Mouse (Mus musculus): ENCODE results near the gene Tcp11l2.
A peak's percentile ranks its signal among the peaks of the same experiment; 100 is the strongest.

The Tcp11l2 gene

DNA sequence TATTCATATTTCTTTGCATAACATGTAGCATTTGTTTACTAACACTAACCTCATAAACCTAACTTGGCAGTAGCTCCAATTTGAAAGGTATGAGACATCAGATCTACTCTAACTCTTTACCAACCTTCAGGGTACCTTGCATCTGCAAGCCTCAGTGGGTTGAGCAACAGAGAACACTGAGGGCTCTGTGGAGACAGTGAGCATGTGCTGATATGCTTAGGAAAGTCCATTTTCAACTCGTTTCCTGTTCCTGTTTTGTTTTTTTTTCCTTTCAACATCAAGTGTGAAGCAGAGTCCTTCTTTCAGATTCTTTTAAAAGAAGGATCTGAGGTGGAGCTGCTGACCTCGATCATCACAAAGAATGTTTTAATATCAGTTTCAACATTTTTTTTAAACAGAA, 20.3 kb upstream of the Tcp11l2 start:
- no peak for DNase-seq (ENCODE audit: inconsistent age in 2 of 2, low spot score in 1 of 2)

DNA sequence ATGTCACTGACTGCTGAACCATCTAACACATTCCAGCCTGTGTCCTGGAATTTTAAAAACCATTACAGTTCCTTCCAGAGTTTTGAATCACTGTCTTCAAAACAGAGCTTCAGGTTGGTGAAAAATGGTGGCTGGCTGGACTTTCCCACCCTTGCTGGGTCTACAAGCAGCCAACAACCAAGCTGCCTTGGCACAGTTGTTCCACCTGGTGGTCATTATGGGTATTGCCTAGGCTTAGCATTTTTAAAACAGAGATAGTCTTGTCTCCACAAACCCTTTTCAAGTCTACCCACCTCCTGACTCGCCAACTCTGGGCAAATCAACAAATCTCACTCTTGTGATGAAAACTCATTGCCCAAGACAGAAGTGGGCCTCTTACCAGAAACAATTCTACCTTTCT, 17.9 kb upstream of the Tcp11l2 start:
- no peak for DNase-seq (ENCODE audit: inconsistent age in 2 of 2, low spot score in 1 of 2)

DNA sequence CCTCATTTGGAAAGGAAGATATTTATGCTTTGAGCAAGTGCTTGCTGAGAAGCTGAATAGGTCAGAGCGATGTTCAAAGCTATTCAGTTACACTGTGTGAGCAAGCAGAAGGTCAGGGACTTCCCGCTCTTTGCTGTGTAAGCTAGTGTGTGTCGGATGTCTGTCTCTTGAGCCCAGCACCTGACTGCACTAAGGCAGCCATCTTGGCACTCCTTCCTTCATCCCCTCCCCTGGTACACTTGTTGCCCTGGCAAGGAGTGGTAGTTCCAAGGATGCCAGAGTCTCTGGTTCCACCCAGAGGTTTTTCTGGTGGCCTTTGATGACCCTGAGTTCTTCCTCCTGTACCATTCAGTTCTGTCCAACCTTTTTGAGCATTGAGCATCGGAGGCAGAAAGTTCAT, 16.4 kb upstream of the Tcp11l2 start:
- no peak for DNase-seq (ENCODE audit: inconsistent age in 2 of 2, low spot score in 1 of 2)

DNA sequence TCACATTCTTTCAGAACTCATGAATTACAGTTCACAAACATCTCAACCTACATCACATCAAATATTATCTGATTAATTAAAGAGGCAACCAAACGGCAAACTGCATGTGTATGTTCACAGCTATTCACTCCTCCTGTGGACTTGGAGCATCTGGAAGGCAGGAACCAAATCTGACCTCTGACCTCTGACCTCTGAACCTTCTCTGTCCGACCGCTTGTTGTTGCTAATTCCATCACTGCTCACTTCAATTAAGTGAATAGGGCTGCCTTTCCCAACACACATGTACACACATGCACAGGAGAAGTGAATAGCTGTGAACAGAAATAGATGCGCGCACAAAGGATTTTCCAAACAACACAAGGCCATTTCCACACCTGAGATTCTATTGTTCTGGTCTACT, 14.3 kb upstream of the Tcp11l2 start:
- DNase-seq (ENCODE audit: inconsistent age in 2 of 2, low spot score in 1 of 2), result no peak

DNA sequence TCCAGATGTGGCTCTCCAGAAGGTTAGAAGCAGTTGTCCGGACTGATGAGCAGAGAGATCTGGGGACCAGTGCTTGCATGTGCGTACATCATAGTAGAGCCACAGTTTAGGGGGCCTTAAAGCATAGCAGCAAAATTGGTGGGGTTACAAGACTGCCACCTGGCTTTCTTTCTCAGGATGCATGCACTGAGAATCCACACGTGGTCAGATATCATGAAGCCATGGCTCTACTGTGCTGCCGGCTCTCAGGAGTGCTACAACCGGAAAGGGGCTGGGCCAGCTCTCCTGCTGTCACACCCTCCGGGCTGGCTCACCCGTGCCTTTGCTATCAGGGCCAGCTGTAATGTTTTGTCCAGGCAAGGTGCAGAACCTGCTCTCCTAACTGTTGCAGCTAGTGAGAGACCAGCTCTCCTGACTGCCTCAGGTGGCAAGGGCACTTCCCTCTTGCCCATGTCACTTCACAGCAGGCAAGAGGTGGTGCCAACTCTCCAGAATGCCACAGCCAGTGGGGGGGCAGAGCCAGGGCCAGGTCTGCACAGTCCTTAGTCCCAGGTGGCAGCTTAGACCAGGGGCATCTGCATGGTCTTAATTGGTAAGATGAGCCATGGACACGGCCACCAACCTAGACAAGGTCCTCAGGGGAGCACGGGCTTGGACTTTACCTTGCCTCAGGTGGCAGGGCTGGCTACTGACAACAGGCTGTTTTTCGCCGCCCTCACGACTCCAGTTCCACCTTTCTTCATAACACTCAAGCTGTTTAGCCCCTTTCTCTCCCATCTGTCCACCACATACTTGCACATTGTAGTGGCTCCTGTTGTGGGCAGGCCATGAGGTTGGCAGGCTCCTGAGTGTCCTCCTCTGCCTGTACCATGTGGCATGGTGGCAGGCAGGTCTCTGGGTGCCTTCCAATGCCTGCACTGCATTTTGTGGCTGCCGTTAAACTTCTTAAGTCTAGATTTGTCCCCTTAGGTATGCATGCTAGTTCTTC, 13.6 kb upstream of the Tcp11l2 start:
- no peak for DNase-seq (ENCODE audit: inconsistent age in 2 of 2, low spot score in 1 of 2)

DNA sequence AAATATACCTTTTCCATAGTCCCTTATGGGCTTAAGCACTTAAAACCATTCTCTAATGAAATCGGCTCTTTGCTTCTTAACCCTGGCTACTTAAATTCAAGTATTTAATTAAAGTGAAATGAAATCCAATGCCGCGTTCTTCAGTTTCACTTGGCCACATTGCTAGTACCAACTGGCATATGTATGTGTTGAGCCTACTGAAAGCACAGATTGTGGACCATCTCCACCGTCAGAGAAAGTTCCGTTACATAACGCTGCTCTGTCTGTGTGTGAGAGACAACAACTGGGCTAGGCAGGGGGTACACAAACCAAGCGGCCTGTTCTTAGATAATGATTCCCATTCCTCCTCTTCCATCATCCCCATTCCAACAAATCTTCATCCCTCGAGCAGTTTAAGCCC, 12.0 kb upstream of the Tcp11l2 start:
- DNase-seq (ENCODE audit: inconsistent age in 2 of 2, low spot score in 1 of 2), result no peak

DNA sequence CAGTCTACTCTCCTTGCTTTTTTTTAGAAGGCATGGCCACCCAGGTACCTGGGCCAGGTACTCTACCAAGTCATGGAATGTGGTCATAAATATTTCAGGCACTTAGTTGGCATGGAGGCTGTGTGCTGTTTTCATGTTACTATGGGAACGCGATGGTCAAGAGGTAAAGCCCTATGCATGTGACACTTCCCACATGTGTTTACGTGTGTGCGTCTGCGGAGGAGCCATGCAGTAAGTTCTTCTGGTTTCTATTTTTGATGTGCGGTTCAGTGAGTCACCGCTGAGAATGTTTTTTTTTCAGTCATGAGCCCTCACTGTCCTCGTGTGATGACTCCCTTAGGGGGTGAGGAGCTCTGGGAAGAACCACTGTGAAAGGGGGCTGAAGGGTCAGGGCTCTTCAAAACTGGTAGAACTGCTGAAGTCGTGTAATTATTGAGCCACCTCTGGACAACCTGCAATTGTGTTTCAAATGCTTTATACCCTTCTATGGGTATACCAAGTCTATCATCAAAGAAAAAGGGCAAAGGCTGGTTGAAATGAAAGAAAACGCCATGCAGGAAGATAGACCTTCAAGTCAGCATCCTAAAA, 5.3 kb upstream of the Tcp11l2 start:
- DNase-seq (ENCODE audit: inconsistent age in 2 of 2, low spot score in 1 of 2), result peak; percentile 35 to 45

DNA sequence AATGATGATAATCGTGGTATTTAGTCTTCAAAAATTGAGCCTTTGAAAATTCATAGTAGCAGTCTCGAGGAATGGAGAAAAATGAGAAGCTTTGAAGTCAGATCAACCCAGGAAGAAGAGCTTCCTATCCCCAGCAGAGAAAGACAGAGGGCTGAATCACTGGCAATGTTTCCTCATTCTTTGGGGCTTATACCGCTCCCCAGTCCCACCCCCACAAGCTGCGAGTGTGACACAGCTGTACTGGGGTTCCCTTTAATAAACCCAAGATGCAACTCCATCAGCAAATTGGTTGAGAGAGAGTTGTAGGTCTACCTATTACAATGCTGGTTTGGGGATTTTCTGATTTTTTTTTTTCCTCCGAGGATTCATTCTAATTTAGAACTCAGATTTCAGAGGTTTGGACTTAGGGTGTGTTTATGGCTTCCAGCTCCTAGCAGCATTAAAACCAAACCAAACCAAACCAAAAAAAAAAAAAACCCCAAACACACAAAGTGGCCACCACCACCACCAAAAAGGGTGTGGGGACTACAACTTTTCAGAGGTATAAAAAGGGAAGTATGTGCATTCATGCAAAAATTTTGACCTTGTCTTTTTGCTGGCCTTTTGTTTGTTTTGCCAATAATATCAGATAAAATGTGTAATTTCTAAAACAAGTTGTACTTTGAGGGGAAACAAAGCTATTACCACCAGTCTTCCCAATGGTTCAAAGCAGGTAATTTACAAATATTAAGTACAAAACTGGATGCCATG, 2.6 kb upstream of the Tcp11l2 start:
- no peak for DNase-seq (ENCODE audit: inconsistent age in 2 of 2, low spot score in 1 of 2)

DNA sequence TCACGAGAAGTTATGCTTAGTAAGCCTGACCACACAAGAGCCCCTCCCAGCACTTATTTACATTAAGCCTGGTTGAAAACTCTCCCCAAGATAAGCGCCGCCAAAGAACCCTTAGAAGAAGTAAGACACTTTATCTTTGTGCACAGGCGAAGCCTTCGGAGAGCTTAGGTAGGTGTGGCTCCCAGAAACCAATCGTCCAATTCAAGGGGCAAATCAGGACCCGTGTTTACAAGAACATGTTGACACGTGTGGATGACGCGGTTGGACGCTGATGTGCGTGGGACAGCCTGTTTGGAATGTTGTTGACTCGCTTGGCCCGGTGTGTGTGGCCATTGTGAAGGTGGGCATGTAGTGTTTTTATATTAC, 414 bp upstream of the Tcp11l2 start:
- DNase-seq (ENCODE audit: inconsistent age in 2 of 2, low spot score in 1 of 2), result no peak

DNA sequence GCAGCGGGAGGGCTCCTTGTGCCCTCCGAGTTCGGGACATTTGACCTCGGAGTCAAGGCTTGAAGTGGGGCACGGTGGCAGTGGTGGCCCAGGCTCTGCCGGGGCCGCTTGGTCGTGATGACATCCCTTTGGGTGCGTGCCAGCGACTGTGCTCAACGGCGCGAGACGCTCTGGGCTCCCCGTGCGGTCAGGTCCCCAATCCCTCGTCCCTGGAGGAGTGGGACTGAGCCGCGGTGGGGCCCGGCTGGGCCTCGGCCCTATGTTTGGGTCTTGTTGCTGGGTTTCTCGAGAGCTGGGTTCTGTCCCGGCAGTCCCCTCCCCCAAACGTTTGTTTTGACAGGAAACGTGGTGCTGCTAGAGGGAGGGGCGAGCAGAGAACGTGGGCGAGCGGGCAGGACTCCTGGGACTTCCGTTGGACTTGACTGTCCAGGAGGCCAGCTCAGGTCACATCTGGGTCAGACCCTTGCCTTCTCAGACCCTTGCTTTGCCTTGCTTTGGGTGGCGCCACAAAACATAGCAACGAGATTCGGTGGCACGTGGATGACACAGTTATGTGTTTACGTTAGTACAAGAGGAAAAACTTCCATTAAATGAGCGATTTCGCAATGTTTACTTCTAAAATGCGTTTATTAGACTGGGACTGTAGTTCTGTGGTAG, 773 bp downstream of the Tcp11l2 start:
- peak; percentile 87 to 96 for DNase-seq (ENCODE audit: inconsistent age in 2 of 2, low spot score in 1 of 2)

DNA sequence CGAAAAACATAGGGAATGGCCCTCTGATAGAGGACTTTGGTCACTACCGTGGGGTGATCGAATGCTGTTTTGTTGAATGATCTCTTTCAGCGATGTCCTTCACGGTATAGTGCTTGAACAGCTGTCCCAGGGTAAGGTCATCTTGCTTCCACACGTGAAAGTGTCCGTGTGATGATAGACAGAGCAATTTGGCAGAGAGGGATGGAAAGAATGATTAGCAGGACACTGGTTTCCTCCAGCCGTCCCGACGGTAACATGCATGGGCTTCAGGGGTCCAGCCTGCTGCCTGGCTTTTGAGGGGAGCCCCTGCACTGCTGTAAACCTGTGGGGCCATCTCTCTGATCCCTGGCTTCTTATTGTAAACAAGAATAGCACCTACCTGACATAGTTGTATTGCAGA, 2.3 kb downstream of the Tcp11l2 start:
- peak in 1 of 2 experiments; percentile 37 for DNase-seq (ENCODE audit: inconsistent age in 2 of 2, low spot score in 1 of 2)

DNA sequence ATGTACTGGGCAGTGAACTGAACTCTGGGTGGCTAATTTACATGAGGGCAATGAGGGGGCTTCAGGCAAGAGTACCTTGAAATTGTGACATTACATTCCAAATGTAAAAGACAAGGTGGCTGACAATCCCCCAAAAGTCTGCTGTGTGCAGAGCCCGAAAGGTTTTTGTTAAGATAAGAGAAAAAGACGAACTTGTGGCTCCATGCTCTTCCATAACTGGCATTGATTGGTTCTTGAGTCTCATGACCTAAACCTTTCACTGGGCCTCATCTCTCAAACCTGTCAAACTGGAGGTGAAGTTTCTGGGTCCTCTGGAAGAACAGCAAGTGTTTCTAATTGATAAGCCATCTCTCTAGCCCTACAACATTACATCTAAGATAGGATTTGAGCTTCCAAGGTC, 3.1 kb downstream of the Tcp11l2 start:
- no peak for DNase-seq (ENCODE audit: inconsistent age in 2 of 2, low spot score in 1 of 2)

DNA sequence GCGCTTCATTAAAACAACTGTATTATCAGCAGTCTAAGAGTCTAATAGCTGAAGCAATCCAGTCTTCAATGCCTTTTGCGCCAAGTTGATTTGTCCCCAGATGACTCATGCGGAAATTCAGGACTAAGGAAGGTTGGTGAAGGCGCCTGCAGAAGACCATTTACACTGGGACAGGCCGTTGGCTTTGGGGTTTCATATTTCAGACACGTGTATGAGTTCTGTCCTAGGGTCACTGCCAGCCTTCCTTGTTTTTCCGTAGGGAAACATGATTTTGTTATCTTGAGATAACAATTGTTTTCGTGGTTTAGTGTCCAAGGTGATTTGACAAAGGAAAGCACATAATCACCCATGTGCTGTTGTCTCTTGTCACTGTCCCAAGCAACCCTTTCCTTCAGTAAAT, 4.8 kb downstream of the Tcp11l2 start:
- DNase-seq (ENCODE audit: inconsistent age in 2 of 2, low spot score in 1 of 2), result peak in 1 of 2 experiments; percentile 71

DNA sequence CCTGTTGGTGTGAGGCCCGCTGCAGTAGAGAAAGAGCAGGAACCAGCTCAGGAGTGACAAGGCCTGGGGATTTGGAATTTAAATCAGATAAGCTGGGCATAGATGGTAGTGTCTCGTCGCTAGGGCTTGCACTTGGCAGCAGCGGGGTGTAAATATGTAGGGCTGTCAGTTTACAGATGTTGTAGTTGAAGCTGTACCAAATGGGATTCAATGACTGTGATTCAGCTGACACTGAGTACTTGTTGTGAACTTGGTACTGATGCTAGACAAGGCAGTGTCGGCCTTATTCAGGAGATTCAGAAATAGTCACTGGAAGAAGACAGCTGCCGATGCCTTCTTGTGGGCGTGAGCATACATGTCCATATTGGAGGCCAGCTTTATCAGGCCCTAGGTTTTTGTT, 5.8 kb downstream of the Tcp11l2 start:
- DNase-seq (ENCODE audit: inconsistent age in 2 of 2, low spot score in 1 of 2), result no peak

DNA sequence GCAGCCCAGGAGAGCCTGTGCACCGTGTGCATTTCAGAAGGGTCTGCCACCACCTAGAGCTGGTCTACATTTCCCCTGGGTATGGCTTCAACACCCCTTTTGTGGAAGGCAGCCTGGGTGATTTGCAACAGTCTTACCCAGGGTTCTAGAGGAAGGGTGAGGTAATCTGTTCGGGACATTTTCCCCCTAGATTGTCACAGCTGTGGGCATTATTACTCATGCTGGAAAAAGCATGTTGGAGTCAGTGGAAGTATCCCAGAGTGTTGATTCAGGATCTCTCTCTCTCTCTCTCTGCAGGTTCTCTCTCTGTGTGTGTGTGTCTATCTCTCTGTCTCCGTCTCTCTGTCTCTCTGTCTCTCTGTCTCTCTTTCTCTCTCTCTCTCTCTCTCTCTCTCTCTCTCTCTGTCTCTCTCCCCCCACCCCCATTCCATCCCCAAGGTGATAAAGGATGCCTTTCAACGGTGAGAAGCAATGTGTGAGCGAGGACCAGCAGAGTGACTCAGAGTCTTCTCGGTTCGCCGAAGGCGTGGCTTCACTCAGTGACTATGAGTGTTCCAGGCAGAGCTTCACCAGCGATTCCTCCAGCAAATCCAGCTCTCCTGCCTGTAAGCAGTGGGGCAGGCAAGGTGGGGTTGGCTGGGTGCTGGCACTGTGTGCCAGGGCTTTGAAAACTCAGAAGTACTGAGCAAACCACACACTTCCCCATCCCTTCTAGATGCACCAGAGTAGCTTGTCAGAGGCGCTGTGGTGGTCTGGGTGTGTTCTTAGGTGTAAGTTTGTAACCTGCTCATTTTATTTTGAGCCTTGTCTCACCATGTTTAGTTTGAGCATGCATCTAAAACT, 8.2 kb downstream of the Tcp11l2 start:
- no peak for DNase-seq (ENCODE audit: inconsistent age in 2 of 2, low spot score in 1 of 2)

DNA sequence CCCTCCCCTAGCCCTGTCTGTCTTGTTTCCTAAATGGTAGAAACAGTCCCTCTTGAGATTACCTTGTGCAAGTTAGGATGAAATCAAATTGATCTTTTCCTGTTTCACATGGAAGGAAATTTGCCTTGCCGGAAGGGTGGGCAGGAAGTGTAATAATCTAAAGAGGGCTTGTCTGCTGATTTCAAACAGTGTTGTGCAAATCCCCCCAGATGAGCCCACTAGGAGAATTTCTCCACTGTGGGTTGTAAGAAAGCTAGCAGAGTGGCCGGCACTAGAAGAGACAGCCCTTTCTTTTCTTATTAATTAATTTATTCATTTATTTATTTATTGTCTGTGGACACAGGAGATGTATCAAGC, 8.8 kb downstream of the Tcp11l2 start:
- DNase-seq (ENCODE audit: inconsistent age in 2 of 2, low spot score in 1 of 2), result no peak

DNA sequence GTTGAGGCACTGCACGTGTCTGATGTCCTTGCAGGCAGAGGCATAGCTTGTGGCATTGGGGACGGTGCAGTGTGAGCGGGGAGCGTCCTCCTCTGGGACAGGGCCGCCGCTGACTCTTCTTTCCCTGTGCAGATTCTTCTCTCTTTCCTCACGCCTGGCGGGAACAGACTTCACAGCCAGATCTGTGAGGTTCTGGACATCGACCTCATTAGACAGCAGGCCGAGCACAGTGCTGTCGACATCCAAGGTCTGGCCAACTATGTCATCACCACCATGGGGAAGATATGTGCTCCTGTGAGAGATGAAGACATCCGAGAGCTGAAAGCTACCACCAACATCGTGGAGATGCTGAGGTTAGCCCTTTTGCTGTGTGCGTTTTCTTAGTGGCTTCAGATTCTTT, 14.5 kb downstream of the Tcp11l2 start:
- DNase-seq (ENCODE audit: inconsistent age in 2 of 2, low spot score in 1 of 2), result peak; percentile 62 to 88

DNA sequence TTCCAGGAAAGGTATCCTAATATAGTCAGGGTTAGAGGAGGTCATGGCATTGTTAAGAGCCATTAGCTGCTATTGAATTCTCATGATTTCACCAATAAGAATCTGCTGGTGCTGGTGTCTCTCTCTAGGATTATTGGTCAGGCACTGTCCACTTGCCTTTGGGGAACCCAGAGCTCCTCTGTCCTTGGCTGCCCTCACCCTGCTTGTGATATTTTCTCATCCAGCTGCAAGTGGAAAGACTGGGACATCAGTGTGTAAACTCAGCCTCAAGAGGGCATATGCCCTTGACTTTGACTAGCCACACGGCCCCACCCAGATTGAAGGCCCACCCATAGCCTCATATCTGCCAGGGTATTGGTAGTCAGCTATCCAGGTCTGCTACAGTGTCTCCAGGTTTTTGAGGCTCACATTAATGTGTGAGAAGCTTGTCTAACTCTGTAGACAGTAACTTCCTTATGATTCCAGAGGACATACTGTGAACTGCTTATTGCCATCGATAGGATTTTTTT, 15.3 kb downstream of the Tcp11l2 start:
- DNase-seq (ENCODE audit: inconsistent age in 2 of 2, low spot score in 1 of 2), result no peak

DNA sequence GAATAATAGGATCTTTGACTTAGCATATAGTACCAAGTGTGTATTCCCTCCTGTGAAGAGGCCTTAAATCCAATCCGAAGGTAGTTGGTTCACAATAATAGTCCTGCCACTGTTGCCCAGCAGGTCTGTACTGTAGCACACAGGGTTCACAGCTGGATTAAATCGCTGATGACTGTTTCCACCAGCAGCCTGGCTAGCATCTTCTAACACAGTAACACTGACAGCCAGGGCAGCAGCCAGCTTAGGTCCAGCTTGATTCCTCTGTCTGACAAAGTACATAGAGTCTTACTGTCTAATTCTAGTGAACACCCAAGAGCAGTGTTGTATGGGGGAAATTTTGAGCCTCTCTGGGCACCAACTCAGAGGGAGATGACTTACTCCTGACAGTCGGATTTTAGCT, 16.3 kb downstream of the Tcp11l2 start:
- DNase-seq (ENCODE audit: inconsistent age in 2 of 2, low spot score in 1 of 2), result no peak

DNA sequence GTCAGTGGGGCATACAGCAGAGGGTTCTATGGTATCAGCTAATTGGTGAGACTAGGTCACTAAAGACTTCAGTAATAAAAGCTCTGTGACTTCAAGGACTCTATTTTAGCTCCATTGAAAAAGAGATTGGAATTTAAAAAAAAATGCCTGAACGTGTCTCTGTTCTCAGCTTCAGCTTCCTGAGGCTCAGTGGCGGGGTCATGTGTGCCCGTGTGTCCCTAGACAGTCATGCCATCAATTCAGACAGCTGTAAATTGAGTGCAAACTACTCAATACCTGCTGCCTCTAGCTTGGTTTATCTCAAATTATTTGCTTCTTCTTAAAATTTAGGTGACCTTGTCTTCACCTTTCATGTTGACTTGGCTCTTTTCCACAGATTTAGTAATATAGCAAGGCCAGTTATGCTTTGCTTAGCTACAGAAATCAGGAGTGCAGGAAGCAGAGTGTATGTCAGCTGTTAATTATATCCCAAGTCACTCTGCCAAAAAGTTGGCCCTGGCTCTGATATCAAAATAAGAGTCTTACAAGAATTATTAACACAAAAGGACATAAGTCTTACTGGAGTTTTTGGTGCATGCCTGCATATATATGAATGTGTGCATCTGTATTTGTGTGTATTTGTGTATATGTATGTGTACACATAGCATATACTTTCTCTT, 20.8 kb downstream of the Tcp11l2 start:
- peak in 1 of 2 experiments; percentile 89 for DNase-seq (ENCODE audit: inconsistent age in 2 of 2, low spot score in 1 of 2)

Measured in adrenal gland, adult (tissue).